Mouse (Mus musculus) kidney, postnatal 0 days (tissue): ENCODE measurements around the gene Ehhadh. TPM values are rescaled to one million over a fixed set of nuclear protein-coding genes. Genes with fewer than 3 reads are reported as not detected.
A peak's percentile ranks its signal among the peaks of the same experiment; 100 is the strongest.

Experiments used
- ATAC-seq: fragments of 200-750 bp; cut with Nextera tagmentation; replicated peaks from 2 replicates; pipeline ENCODE4 v1.8.0; 2017; ENCODE audit warnings: low read depth, moderate number of reproducible peaks, moderate TSS enrichment, moderate library complexity; ENCODE audit not compliant: low FRiP score
- DNase-seq: peaks from one replicate; pipeline ENCODE4 v3.0.0-alpha.2; 2016; ENCODE audit warnings: low spot score
- H3K27ac ChIP-seq: fragments of 300-500 bp; sonication (generic); 2 replicates; pipeline ENCODE4 v1.5.1; 2014; ENCODE audit warnings: mild to moderate bottlenecking
- H3K27me3 ChIP-seq: fragments of 300-500 bp; sonication (generic); 2 replicates; pipeline ENCODE4 v1.6.1; 2014; ENCODE audit warnings: low read length, mixed read lengths; ENCODE audit not compliant: insufficient read depth
- H3K36me3 ChIP-seq: fragments of 300-500 bp; sonication (generic); 2 replicates; pipeline ENCODE4 v1.6.1; 2014; ENCODE audit warnings: low read length, mixed read lengths; ENCODE audit not compliant: insufficient read depth
- H3K4me1 ChIP-seq: fragments of 300-500 bp; sonication (generic); replicated peaks from 2 replicates; pipeline ENCODE4 v1.6.1; 2014; ENCODE audit warnings: antibody characterized with exemption, low read length, mixed read lengths; ENCODE audit not compliant: insufficient read depth
- H3K4me2 ChIP-seq: fragments of 300-500 bp; sonication (generic); 2 replicates; pipeline ENCODE4 v1.6.1; 2014; ENCODE audit warnings: mild to moderate bottlenecking, low read length, moderate library complexity, mixed read lengths
- H3K4me3 ChIP-seq: fragments of 300-500 bp; sonication (generic); replicated peaks from 2 replicates; pipeline ENCODE4 v1.5.1; 2014; ENCODE audit warnings: low read depth, low read length
- H3K9ac ChIP-seq: fragments of 300-500 bp; sonication (generic); 2 replicates; pipeline ENCODE4 v1.6.1; 2014; ENCODE audit warnings: low read depth, low read length
- H3K9me3 ChIP-seq: fragments of 300-500 bp; sonication (generic); replicated peaks from 2 replicates; pipeline ENCODE4 v1.6.1; 2016; ENCODE audit warnings: low read length, inconsistent platforms, mixed read lengths
- CTCF ChIP-seq: IDR thresholded peaks from 2 replicates; pipeline ENCODE4 v1.5.1; 2016; ENCODE audit warnings: antibody characterized with exemption, low read depth, mild to moderate bottlenecking, moderate library complexity
- WGBS: fragments of 180-500 bp; shearing (Covaris S2); extraction: QIAGEN DNeasy Blood & Tissue Kit; methylation state at CpG from one replicate; pipeline ENCODE4 v1.1.7; 2014; 5-methylcytosine and 5-hydroxymethylcytosine counted together
- polyA plus RNA-seq: library from polyadenylated mRNA; unstranded; fragments of >200 nt; fragmentation: Nextera tagmentation; extraction: Ambion mirVana; gene quantifications from 2 replicates; pipeline ENCODE4 v1.2.1, GENCODE M21; 2015

The Ehhadh gene
- polyA plus RNA-seq, 1 experiment from 2014 or later, result 16.5 TPM

GRCm38 (mm10) chr16:21781277-21781676, 6.3 kb downstream of the Ehhadh start:
- Histone ChIP-seq H3K27ac (no peak overlapping the region), H3K4me1 (no peaks in the 10 kb centered on the region), H3K36me3 (no peaks in the 10 kb centered on the region), H3K9ac (no peak overlapping the region), H3K27me3 (no peaks in the 10 kb centered on the region), H3K9me3 (no peaks in the 10 kb centered on the region), H3K4me3 (no peak overlapping the region), H3K4me2 (no peak overlapping the region)
- 42% methylated on average over 3 of the region's 3 CpGs for WGBS
- no peak for ATAC-seq
- TF ChIP-seq CTCF, result no peak
- DNase-seq, result peak; percentile 11

- DNase-seq, result no peak
- no peaks in the 10 kb centered on the region for H3K9me3 ChIP-seq
- no peaks in the 10 kb centered on the region for H3K27me3 ChIP-seq
- H3K4me2 ChIP-seq, result no peak overlapping the region
- no peak overlapping the region for H3K27ac ChIP-seq
- no peak for TF ChIP-seq CTCF
- H3K36me3 ChIP-seq, result no peaks in the 10 kb centered on the region
- H3K4me3 ChIP-seq, result no peak overlapping the region
- ATAC-seq, result no peak
- no peak overlapping the region for H3K9ac ChIP-seq
- no peaks in the 10 kb centered on the region for H3K4me1 ChIP-seq
- WGBS, result 74% methylated on average over 4 of the region's 4 CpGs
These were observed 8.5 kb downstream of the Ehhadh start for GRCm38 (mm10) chr16:21779149-21779548.

- WGBS, result 46% methylated on average over 3 of the region's 3 CpGs
- peak overlapping the region; percentile 8 for H3K4me2 ChIP-seq
- peak; percentile 43 for DNase-seq
- H3K4me3 ChIP-seq, result no peak overlapping the region
- no peak for ATAC-seq
- H3K9me3 ChIP-seq, result no peaks in the 10 kb centered on the region
- H3K27me3 ChIP-seq, result no peaks in the 10 kb centered on the region
- H3K4me1 ChIP-seq, result no peaks in the 10 kb centered on the region
- H3K9ac ChIP-seq, result no peak overlapping the region
- TF ChIP-seq CTCF, result no peak
- H3K27ac ChIP-seq, result no peak overlapping the region
- H3K36me3 ChIP-seq, result no peaks in the 10 kb centered on the region
These were observed 9.2 kb downstream of the Ehhadh start for GRCm38 (mm10) chr16:21778293-21778866.

- TF ChIP-seq CTCF, result no peak
- H3K4me3 ChIP-seq, result no peak overlapping the region
- H3K4me2 ChIP-seq, result no peak overlapping the region
- 77% methylated on average over 4 of the region's 4 CpGs for WGBS
- H3K9ac ChIP-seq, result no peak overlapping the region
- DNase-seq (no peak), ATAC-seq (no peak)
- no peaks in the 10 kb centered on the region for H3K4me1 ChIP-seq
- no peaks in the 10 kb centered on the region for H3K36me3 ChIP-seq
- no peaks in the 10 kb centered on the region for H3K27me3 ChIP-seq
- no peak overlapping the region for H3K27ac ChIP-seq
- no peaks in the 10 kb centered on the region for H3K9me3 ChIP-seq
These were observed 12.9 kb downstream of the Ehhadh start for GRCm38 (mm10) chr16:21774725-21775124.

GRCm38 (mm10) chr16:21769667-21770066, 17.9 kb downstream of the Ehhadh start:
- Histone ChIP-seq H3K9me3 (no peaks in the 10 kb centered on the region), H3K27ac (no peak overlapping the region), H3K4me2 (no peak overlapping the region), H3K27me3 (no peaks in the 10 kb centered on the region), H3K36me3 (no peaks in the 10 kb centered on the region), H3K4me3 (no peak overlapping the region), H3K9ac (no peak overlapping the region), H3K4me1 (no peaks in the 10 kb centered on the region)
- no peak for ATAC-seq
- TF ChIP-seq CTCF, result peak; percentile 67
- WGBS, result 72% methylated on average over 5 of the region's 5 CpGs
- DNase-seq, result peak; percentile 46

- 74% methylated on average over 3 of the region's 3 CpGs for WGBS
- no peak overlapping the region for H3K4me3 ChIP-seq
- H3K36me3 ChIP-seq, result no peaks in the 10 kb centered on the region
- peak; percentile 42; the same call in 1 of the 2 replicates for TF ChIP-seq CTCF
- DNase-seq (no peak), ATAC-seq (no peak)
- no peaks in the 10 kb centered on the region for H3K27me3 ChIP-seq
- no peak overlapping the region for H3K27ac ChIP-seq
- no peak overlapping the region for H3K4me2 ChIP-seq
- no peak overlapping the region for H3K9ac ChIP-seq
- no peaks in the 10 kb centered on the region for H3K4me1 ChIP-seq
- no peaks in the 10 kb centered on the region for H3K9me3 ChIP-seq
These were observed 19.4 kb downstream of the Ehhadh start for GRCm38 (mm10) chr16:21768255-21768654.

- Histone ChIP-seq H3K4me3 (no peak overlapping the region), H3K27ac (no peak overlapping the region), H3K4me1 (no peaks in the 10 kb centered on the region), H3K9ac (no peak overlapping the region), H3K4me2 (no peak overlapping the region), H3K36me3 (no peaks in the 10 kb centered on the region), H3K9me3 (no peaks in the 10 kb centered on the region), H3K27me3 (no peaks in the 10 kb centered on the region)
- TF ChIP-seq CTCF, result no peak
- DNase-seq (no peak), ATAC-seq (no peak)
- WGBS, result 85% methylated on average over 1 of the region's 1 CpGs
These were observed 29.2 kb downstream of the Ehhadh start for GRCm38 (mm10) chr16:21758447-21758846.
